9 mouse cellular contexts compared by ENCODE assay signal in the genomic region with DNA sequence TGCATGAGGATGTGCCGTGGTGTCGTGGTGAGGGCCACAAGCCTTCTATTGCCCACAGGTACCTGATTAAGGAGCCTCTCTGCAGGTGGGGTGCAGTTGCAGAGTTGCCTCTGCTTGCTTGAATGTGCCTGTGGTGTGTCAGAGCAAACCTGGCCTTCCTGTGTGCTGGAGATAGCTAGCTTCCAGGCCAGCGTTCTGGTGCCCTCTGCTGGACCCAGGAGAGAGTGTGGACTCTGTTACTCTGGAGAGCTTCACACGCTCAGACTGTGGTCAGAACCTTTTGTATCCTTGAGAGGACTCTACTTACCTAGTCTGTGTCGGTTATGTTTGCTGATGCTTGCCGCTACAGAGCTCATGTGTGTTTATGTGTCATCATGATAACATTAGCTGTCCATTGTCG. TPM values are rescaled to one million over a fixed set of nuclear protein-coding genes. Genes with fewer than 3 reads are reported as not detected.
DNase-seq lines count a peak whose midpoint lies in the region; ATAC-seq lines count a peak whose summit lies in the region.
"Had no signal": no experiment of that assay in that cellular context is flagged by ENCODE, and none has a peak within 500 bp of the region (broad histone marks: within the 10 kb centered on the region; RNA-seq: fewer than 3 reads in every experiment).

No protein-coding gene starts in this region.

- peaks cover 7% of the 10 kb centered on the region for H3K4me1 ChIP-seq in hindbrain, embryonic 16.5 days (ENCODE audit: control insufficient read depth, insufficient read depth, low read depth, low read length)
- peaks cover 26% of the 10 kb centered on the region for H3K4me1 ChIP-seq in megakaryocyte, embryonic 14.5 days

- H3K4me3 ChIP-seq in hindbrain, embryonic 16.5 days (ENCODE audit: low read length): no peak overlapping the region
- peak overlapping the region; percentile 19 for H3K4me3 ChIP-seq in megakaryocyte, embryonic 14.5 days (replicated peaks)
- H3K4me3 ChIP-seq: limb, embryonic 12.5 days had no signal

- ATAC-seq in hindbrain, embryonic 16.5 days: peak; percentile 81

- WGBS in hindbrain, embryonic 16.5 days: 59% methylated on average over 7 of the region's 7 CpGs

- no peak overlapping the region for H3K27ac ChIP-seq in hindbrain, embryonic 16.5 days (ENCODE audit: low read depth, low read length)
- H3K27ac ChIP-seq: limb, embryonic 12.5 days had no signal

- DNase-seq in NIH3T3 (ENCODE audit: low read depth): peak; percentile 89
- peak; percentile 80 for DNase-seq in cerebellum, adult 9-11 months
- DNase-seq in frontal cortex, postnatal 25 days (ENCODE audit: low spot score in 2 of 2): peak; percentile 67 to 68
- peak; percentile 76 for DNase-seq in left cerebral cortex, adult 11 months (ENCODE audit: low spot score)
- DNase-seq in right cerebral cortex, postnatal 25 days: peak; percentile 65
- DNase-seq in yolk sac, embryonic 10.5 days (ENCODE audit: low spot score): peak; percentile 69

- H3K9me3 ChIP-seq in hindbrain, embryonic 16.5 days (ENCODE audit: control insufficient read depth, low read length): no peaks in the 10 kb centered on the region
- no peaks in the 10 kb centered on the region for H3K9me3 ChIP-seq in megakaryocyte, embryonic 14.5 days
- H3K9me3 ChIP-seq: limb, embryonic 12.5 days had no signal

- H3K36me3 ChIP-seq in hindbrain, embryonic 16.5 days (ENCODE audit: control insufficient read depth, insufficient read depth, low read length): peaks cover 24% of the 10 kb centered on the region; the same call in 1 of the 2 replicates
- peaks cover 23% of the 10 kb centered on the region for H3K36me3 ChIP-seq in megakaryocyte, embryonic 14.5 days (replicated peaks; ENCODE audit: low read length)

- H3K27me3 ChIP-seq in hindbrain, embryonic 16.5 days (replicated peaks; ENCODE audit: control insufficient read depth, insufficient read depth, low read length): no peaks in the 10 kb centered on the region
- H3K27me3 ChIP-seq in megakaryocyte, embryonic 14.5 days (replicated peaks): peaks cover 6% of the 10 kb centered on the region
- H3K27me3 ChIP-seq: limb, embryonic 12.5 days had no signal

- no peak overlapping the region for H3K4me2 ChIP-seq in hindbrain, embryonic 16.5 days (ENCODE audit: low read length)
- H3K4me2 ChIP-seq: limb, embryonic 12.5 days had no signal

- H3K9ac ChIP-seq in hindbrain, embryonic 16.5 days (ENCODE audit: low read depth, low read length): no peak overlapping the region
- H3K9ac ChIP-seq: limb, embryonic 12.5 days had no signal

RNA-seq across cellular contexts. Expression of gene Exog, which starts 14.4 kb away (rescaled TPM):
- polyA plus RNA-seq in hindbrain, embryonic 16.5 days (2015; fragmentation: Nextera tagmentation; extraction: Ambion mirVana): 48.7 and 49.4 TPM in 2 replicates
- 0.72 TPM in 1 of 2 replicates, not detected in the other for polyA plus RNA-seq in megakaryocyte, embryonic 14.5 days (2012; ENCODE audit: insufficient read depth, low replicate concordance)

RNA-seq across cellular contexts. Expression of gene Acvr2b, which starts 28.4 kb away (rescaled TPM):
- polyA plus RNA-seq in hindbrain, embryonic 16.5 days (2015; fragmentation: Nextera tagmentation; extraction: Ambion mirVana): 17.3 and 28.2 TPM in 2 replicates
- polyA plus RNA-seq in megakaryocyte, embryonic 14.5 days (2012; ENCODE audit: insufficient read depth, low replicate concordance): 0.81 and 0.87 TPM in 2 replicates

Comparison
In these comparisons a context has a peak if more than half of its experiments do, and no peak if none do; other contexts are left out.
1. RNA of gene Exog, which starts 14.4 kb away (polyA plus RNA-seq): 48.7 to 49.4 TPM in hindbrain, embryonic 16.5 days; 0.72 TPM in megakaryocyte, embryonic 14.5 days; every median in the first group is over 10 times any median in the second.
2. Peak in every context shown above with its lines, with median percentiles within 50 percentile points of each other: DNase-seq.